Mouse (Mus musculus) kidney, embryonic 15.5 days (tissue): Measurements from ENCODE around the gene Pla2g12b. TPM values are rescaled to one million over a fixed set of nuclear protein-coding genes. Genes with fewer than 3 reads are reported as not detected.

Experiments
- polyA plus RNA-seq: library from polyadenylated mRNA; unstranded; fragments of >200 nt; fragmentation: Nextera tagmentation; extraction: Ambion mirVana; gene quantifications from 2 replicates; pipeline ENCODE4 v1.2.1, GENCODE M21; 2015

Gene Pla2g12b
- polyA plus RNA-seq, 1 experiment from 2014 or later: 0.95 TPM

Other genes with a start within 250 kb of the Pla2g12b start
- gene Sept10, start 181.8 kb upstream of the Pla2g12b start, polyA plus RNA-seq: 52.2 and 55.2 TPM in 2 replicates
- gene Sowahc, start 181.7 kb upstream of the Pla2g12b start, polyA plus RNA-seq: 10.8 and 12.1 TPM in 2 replicates
- gene P4ha1, start 80.4 kb upstream of the Pla2g12b start, polyA plus RNA-seq: 68.4 TPM in 2 replicates
- not detected in 2 replicates for gene Gm10273, start 8.0 kb upstream of the Pla2g12b start, polyA plus RNA-seq
- 1.9 and 2.3 TPM in 2 replicates for gene Oit3, start 38.1 kb downstream of the Pla2g12b start, polyA plus RNA-seq
- not detected in 2 replicates for gene Gm10322, start 212.4 kb downstream of the Pla2g12b start, polyA plus RNA-seq
- 34.8 and 35.3 TPM in 2 replicates for gene Mcu, start 213.0 kb downstream of the Pla2g12b start, polyA plus RNA-seq